Comparison of ENCODE assay signal across 8 mouse cellular contexts in genomic region chr2:26578369-26578768, GRCm38 (mm10). TPM values are rescaled to one million over a fixed set of nuclear protein-coding genes. Genes with fewer than 3 reads are reported as not detected.
DNase-seq lines count a peak whose midpoint lies in the region; TF ChIP-seq lines count a peak whose summit lies in the region.

No protein-coding gene starts in this region.

- no peak for TF ChIP-seq CTCF in layer of hippocampus, adult 2 months (conservative IDR thresholded peaks at IDR 0.05)

- DNase-seq in layer of hippocampus, adult 2 months (ENCODE audit: low spot score in 2 of 2) = no peak
- no peak for DNase-seq in layer of hippocampus, adult 9-10 months (ENCODE audit: low spot score)
- DNase-seq in heart, adult 18-20 months = peak; percentile 72 to 93
- peak; percentile 83 for DNase-seq in kidney, adult 9 months
- DNase-seq in lung, postnatal 10 days = peak; percentile 86
- DNase-seq in spleen, postnatal 14 days (ENCODE audit: low spot score in 2 of 2) = no peak
- DNase-seq in right cerebral cortex, postnatal 36 days (ENCODE audit: low spot score in 2 of 2) = no peak
- DNase-seq in frontal cortex, postnatal 14 days (ENCODE audit: low spot score in 2 of 2) = no peak

- H3K27ac ChIP-seq in layer of hippocampus, adult 2 months = peak overlapping the region; percentile 74

- H3K4me3 ChIP-seq in layer of hippocampus, adult 2 months = no peak overlapping the region

RNA-seq across cellular contexts. Expression of gene Egfl7, which starts 1.4 kb away (rescaled TPM):
- total RNA-seq in layer of hippocampus, adult 2 months (2021) = 10 to 100 TPM; 72.2 to 74.3 TPM
- total RNA-seq in heart, adult 18-20 months (2021) = 10 to 100 TPM; 94.2 to 94.8 TPM

RNA-seq across cellular contexts. Expression of gene Gm20532, which starts 8.1 kb away (rescaled TPM):
- total RNA-seq in layer of hippocampus, adult 2 months (2021) = not detected
- not detected for total RNA-seq in heart, adult 18-20 months (2021)

RNA-seq across cellular contexts. Expression of gene Agpat2, which starts 25.8 kb away (rescaled TPM):
- total RNA-seq in layer of hippocampus, adult 2 months (2021) = 1 to 10 TPM; 1.6 to 2.5 TPM
- 10 to 100 TPM; 53.9 to 88.6 TPM for total RNA-seq in heart, adult 18-20 months (2021)

RNA-seq across cellular contexts. Expression of gene Fam69b, which starts 49.9 kb away (rescaled TPM):
- total RNA-seq in layer of hippocampus, adult 2 months (2021) = 10 to 100 TPM; 70.3 to 72.6 TPM
- total RNA-seq in heart, adult 18-20 months (2021) = 10 to 100 TPM; 22.0 to 22.2 TPM

Comparison
In these comparisons a context has a peak if more than half of its experiments do, and no peak if none do; other contexts are left out.
1. DNase-seq: peak in heart, adult 18-20 months (2 of 2), kidney, adult 9 months (single experiment) and lung, postnatal 10 days (single experiment); none in layer of hippocampus, adult 2 months (0 of 2), layer of hippocampus, adult 9-10 months (single experiment), spleen, postnatal 14 days (0 of 2), right cerebral cortex, postnatal 36 days (0 of 2) and frontal cortex, postnatal 14 days (0 of 2).
2. RNA of gene Agpat2, which starts 25.8 kb away (total RNA-seq): 53.9 to 88.6 TPM in heart, adult 18-20 months; 1.6 to 2.5 TPM in layer of hippocampus, adult 2 months; every median in the first group is over 10 times any median in the second.